Mouse (Mus musculus) layer of hippocampus, adult 2 months (tissue): ENCODE results near the gene Lrch3. TPM values are rescaled to one million over a fixed set of nuclear protein-coding genes. Genes with fewer than 3 reads are reported as not detected.
A peak's percentile ranks its signal among the peaks of the same experiment; 100 is the strongest.
"Not testable (repeated sequence)": the region's sequence is repeated elsewhere in the genome, so short reads cannot be mapped to it uniquely, and the experiment has no call there.

Source experiments
- DNase-seq, 2 experiments: peaks; one replicate each; pipeline ENCODE4 v3.0.0; 2022; ENCODE audit warnings: low spot score in 2 of 2
- H3K27ac ChIP-seq: fragments of 200-600 bp; 2 replicates; pipeline ENCODE4 v1.8.1; 2022
- H3K4me3 ChIP-seq: fragments of 200-600 bp; 2 replicates; pipeline ENCODE4 v1.8.1; 2022; ENCODE audit warnings: mild to moderate bottlenecking
- CTCF ChIP-seq: fragments of 200-600 bp; conservative IDR thresholded peaks from 2 replicates; pipeline ENCODE4 v1.8.1; 2022; ENCODE audit warnings: antibody characterized with exemption, mild to moderate bottlenecking, moderate library complexity
- total RNA-seq, 2 experiments: library from RNA; stranded (reverse); gene quantifications; 2 replicates each; pipeline ENCODE4 v1.2.3; 2021

The Lrch3 gene
- total RNA-seq, 2 experiments from 2014 or later = 41.0 to 48.2 TPM

DNA sequence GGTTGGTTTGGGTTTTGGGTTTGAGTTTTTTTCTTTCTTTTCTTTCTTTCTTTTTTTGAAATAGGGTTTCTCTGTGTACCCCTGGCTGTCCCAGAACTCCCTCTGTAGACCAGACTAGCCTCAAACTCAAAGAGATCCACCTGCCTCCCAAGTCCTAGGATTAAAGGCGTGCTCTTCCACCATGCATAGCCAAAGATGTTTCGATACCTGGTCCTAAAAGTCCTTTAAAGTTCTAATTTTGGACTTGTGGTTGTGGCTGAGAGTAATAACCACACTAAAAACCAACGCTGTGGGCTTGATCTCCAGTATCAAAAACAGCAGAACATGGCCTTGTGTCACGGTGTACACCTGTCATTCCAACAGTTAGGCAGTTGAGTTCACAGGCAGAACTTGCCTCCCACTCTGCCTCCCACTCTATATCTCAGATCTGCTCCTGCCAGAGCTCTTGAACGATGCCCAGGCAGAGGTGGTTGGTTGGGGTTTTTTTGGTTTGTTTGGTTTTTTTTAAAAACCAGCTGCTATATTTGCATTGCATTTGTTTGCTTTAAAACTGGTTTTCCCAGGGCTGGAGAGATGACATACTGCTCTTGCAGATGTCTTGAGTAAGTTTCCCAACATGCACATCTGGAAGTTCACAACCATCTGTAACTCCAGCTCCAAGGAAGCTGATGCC, 103.9 kb downstream of the Lrch3 start:
- Histone ChIP-seq H3K4me3 (no peak overlapping the region), H3K27ac (no peak overlapping the region)
- TF ChIP-seq CTCF = no peak
- no peak for DNase-seq

DNA sequence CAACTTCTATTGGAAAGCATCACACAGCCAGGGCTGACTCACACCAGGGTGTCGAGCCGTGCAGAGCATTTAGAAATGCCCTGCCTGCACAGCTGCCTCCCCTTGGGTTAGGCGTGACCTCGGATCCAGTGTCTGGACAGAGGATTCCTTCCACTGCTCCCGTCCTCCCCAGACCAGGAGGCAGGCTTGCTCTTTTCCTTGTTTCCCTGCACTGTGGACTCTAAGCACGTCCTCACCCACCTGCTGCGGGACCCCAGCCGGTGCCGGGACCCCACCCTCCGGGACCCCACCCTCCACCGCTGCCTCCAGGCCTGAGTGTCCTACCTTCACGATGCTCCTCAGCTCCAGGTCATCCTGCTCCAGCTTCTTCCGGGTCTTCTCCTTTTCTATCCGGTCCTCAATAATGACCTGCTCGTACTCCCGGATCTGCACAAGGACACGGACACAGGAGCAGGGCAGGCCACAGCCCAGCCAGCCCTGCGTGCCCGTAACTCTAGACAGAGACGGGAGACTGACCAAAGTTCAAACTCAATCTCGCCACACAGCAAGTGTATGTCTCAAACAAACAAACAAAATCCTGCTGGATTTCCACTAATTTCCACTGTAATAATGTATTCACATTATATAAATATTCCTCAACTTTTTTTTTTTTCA, 105.3 kb downstream of the Lrch3 start:
- DNase-seq = no peak
- Histone ChIP-seq H3K27ac (no peak overlapping the region), H3K4me3 (no peak overlapping the region)
- TF ChIP-seq CTCF = no peak

DNA sequence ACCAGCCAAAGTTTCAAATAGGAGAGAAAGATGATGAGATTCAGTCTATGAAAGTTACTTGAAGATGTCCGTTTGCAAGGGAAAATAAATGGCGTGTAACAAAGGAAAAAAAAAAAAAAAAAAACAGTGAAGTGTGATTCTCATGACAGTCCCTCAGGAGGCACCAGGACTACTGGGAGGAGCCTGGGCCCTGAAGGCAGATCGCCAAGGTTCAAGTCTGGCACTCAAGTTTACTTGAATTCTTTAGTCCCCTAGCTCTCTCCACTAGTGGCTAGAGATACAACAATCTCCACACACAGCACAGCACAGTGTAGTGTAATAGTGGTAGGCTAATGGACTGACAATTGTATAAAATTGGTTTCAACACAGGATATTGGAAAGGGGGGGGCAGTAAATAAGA, 107.5 kb downstream of the Lrch3 start:
- no peak for TF ChIP-seq CTCF

DNA sequence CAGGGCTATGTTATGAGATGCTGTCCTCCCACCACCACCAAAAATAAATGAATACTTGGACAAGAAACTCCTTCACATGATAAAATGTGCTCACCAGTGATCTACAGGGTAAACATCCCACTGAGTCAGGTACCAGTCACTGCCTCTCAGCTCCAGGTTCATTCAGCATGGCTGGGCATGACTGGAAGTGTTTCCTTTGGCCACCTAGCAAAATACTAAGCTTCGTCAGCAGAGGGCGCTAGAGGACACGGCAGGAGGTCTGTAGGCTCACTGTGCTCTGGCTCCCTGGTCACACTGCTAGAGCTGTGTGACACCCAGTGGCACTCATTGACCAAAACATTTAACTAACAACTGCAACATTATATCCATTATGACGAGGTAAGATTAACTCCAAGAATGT, 109.8 kb downstream of the Lrch3 start:
- H3K27ac ChIP-seq = no peak overlapping the region; the same call in 1 of the 2 replicates
- peak; percentile 72 to 91 for DNase-seq
- H3K4me3 ChIP-seq = no peak overlapping the region
- TF ChIP-seq CTCF = peak; percentile 95

More for the DNA sequence above, 107.5 kb downstream of the Lrch3 start:
- Histone ChIP-seq H3K4me3 (no peak overlapping the region), H3K27ac (no peak overlapping the region)
- no peak for DNase-seq

DNA sequence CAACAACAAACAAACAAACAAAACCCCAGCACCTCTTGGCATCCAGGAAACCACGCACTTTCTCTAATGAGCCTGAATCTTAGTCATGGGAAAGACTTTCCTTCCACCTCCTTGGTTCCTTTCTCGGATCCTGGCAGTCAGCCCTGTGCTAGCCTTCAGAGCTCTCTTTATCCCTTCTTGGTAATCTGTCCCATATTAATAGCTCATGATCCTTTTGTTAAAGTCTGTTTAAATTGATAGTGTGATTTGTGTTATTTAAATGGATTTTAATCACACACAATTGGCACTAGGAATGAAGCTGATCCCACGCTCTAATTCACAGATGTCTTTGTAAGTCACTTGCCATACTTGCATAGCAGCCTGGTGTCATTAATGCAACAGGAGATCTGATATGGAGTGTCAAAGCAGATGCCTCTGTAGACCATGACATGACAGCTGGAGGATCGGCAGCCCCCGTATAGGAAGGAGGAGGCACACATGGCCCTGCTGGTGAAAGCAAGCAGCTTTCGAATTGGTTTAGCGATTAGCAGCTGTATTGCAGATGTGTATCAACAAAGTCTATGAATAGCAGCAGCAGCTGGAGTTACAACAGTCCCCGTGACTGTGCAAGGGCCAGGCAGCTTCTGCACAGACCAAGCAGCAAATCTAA, 110.7 kb downstream of the Lrch3 start:
- H3K4me3 ChIP-seq = no peak overlapping the region
- no peak for TF ChIP-seq CTCF
- peak overlapping the region; percentile 77 for H3K27ac ChIP-seq
- DNase-seq = peak; percentile 44 to 69

DNA sequence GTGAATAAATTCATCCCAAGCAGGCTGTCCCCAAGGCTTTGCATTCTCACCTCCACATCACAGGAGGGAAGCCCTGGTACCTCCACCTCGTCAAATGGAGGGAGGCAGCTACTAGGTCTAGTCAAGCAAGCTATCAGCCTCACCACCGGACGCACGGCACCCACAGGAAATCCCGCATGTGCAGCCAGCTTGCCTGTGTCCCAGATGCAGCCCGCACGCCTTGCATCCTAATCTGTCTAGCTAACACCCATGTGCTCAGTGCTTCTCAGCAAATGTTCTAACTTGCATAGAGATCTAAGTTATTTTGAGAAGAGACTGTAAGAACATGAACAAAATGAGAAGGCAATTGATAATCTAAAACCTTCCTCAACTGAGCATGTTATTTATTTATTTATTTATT, 112.5 kb downstream of the Lrch3 start:
- TF ChIP-seq CTCF = no peak
- DNase-seq = no peak
- Histone ChIP-seq H3K27ac (no peak overlapping the region), H3K4me3 (no peak overlapping the region)

DNA sequence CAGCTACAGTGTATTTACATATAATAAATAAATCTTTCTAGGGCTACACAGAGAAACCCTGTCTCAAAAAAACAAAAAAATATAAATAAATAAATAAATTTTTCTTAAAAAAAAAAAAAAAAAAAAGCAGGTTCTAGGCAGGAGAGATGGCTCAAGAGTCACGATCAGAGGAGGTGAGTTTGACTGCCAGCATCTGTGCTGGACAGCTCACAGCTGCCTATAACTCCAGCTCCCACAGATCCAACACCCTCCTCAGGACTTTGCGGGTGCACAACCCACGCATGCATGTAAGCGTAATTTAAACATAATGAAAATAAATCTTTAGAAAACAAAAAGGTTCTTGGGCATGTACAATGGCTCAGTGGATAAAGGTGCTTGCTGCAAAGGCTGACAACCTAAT, 122.1 kb downstream of the Lrch3 start:
- no peak for TF ChIP-seq CTCF
- H3K27ac ChIP-seq = no peak overlapping the region
- DNase-seq = no peak
- no peak overlapping the region for H3K4me3 ChIP-seq

DNA sequence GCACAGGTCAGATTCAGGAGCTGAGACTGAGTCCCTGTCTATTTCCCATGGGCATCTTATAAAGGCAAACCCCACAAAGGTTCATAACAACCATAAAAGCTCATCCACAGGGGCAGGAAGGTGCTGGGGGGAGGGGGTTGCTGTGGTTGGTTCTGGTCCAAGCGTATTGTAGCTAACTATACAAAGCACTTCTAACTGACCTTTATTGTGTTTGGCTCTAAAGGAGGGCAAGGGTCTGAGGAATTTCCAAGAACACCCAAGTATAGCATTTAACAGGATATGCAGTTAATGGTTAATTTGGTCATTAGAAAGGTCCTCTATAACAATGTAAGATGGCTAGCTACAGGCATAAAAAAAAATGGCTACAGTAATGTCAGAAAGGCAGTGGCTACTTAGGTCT, 128.8 kb downstream of the Lrch3 start:
- Histone ChIP-seq H3K4me3 (no peak overlapping the region), H3K27ac (no peak overlapping the region)
- no peak for TF ChIP-seq CTCF
- no peak for DNase-seq

DNA sequence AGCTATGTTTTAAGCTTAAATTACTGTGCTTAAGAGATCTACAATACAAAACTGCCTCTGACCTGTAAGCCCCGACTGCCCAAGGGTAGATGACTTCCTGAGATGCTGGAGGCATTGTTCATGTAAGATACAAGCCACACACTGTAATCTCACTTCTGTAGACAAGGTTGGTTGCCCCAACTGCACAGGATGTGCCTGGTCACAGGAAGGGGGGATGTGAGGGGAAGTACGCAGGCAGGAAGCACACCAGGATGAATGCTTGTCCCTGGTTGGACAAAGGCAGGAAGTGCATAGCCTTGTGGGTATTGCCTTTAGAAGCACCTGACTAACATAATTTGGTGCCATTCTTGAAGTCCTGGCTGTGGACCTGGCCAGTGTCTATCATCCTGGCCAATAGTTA, 129.4 kb downstream of the Lrch3 start:
- no peak for DNase-seq
- no peak for TF ChIP-seq CTCF
- H3K4me3 ChIP-seq = no peak overlapping the region
- no peak overlapping the region for H3K27ac ChIP-seq

DNA sequence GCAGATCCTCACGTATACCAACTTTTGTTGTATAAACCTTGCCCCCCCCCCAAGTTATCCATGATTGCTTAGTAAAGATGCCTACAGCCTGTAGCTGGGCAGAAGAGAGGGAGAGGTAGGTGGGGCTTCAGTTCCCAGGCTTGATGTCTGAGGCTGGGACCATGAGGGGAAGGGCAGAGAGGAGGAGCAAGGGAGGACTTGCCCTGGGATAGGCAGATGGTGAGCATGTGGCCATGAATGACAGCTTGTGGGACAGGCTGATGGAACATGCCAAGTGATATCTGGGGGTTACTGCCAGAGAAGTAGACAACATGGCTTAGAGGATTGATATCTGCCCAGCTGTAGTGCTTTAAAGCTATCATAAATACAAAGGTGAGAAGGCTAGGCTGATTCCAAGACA, 134.1 kb downstream of the Lrch3 start:
- no peak for DNase-seq
- TF ChIP-seq CTCF = no peak
- Histone ChIP-seq H3K4me3 (no peak overlapping the region), H3K27ac (no peak overlapping the region)

DNA sequence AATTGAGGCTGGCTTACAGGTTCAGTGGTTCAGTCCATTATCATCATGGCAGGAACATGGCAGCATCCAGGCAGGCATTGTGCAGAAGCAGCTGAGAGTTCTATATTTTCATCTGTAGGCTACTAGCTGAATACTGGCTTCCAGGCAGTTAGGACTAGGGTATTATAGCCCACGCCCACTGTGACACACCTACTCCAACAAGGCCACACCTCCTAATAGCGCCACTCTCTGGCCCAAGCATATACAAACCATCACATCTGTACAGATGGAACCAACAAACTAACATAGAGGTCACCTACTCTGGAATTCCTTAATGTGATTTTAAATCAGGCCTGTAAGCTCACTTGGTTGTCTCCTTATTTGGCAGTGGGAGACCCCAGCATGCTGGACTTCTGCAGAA, 134.8 kb downstream of the Lrch3 start:
- no peak for TF ChIP-seq CTCF
- H3K4me3 ChIP-seq = no peak overlapping the region
- no peak overlapping the region for H3K27ac ChIP-seq
- DNase-seq = no peak

DNA sequence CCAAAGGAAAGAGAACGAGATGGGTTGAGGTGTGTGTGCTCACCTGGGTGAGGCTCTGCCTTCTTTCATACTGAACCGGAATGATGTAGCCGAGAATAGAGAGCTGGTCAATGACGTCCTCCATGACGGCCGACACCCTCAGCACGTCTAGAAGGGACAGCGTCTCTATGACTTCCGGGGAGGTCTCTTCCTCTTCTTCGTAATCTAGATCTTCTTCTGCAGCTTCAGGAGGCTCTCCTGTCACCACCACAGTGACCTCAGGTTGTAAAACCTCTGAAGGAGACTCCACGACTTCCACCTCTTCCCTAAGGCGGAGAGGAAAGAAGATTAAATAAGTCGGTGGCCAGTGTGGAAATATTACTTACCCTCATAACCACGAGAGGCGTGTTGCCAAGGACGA, 135.9 kb downstream of the Lrch3 start:
- no peak for TF ChIP-seq CTCF
- DNase-seq = no peak
- Histone ChIP-seq H3K4me3 (no peak overlapping the region), H3K27ac (no peak overlapping the region)

DNA sequence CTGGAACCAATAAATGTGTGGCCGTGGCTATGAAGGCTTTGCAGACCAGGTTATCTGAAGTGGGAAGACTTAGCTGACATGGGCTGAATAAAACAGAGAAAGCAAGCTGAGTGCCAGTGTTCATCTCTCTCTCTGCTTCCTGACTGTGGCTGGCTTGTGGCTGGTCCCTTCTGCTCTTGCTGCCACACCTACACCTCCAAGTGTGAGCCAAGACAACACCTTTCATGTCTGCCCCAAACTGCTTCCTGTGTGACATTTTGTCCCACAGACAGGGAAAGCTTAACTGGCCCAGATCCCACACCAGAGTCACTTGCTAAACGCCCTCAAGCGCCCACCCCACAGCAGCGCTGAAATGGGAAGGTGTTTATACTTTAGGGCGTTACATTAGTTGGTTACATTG, 139.2 kb downstream of the Lrch3 start:
- no peak for DNase-seq
- TF ChIP-seq CTCF = no peak
- H3K4me3 ChIP-seq = no peak overlapping the region
- no peak overlapping the region for H3K27ac ChIP-seq

DNA sequence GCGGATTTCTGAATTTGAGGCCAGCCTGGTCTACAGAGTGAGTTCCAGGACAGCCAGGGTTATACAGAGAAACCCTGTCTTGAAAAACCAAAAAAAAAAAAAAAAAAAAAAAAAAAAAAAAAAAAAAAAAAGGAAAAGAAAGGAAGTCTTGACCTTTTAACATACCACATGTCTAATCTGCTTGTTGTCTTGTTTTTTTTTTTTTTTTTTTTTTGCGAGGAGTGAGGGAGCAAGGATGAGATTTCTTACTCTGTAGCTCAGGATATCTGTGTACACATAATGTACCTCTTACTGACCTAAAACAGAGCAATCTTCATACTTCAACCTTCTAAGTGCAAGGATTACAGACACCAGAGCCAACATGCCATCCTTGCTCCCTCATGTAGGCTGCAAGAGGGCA, 141.0 kb downstream of the Lrch3 start:
- DNase-seq, H3K27ac ChIP-seq, H3K4me3 ChIP-seq: not testable (repeated sequence)
